Mouse (Mus musculus) intestine, embryonic 16.5 days (tissue): ENCODE results near the gene Klhl29. TPM values are rescaled to one million over a fixed set of nuclear protein-coding genes. Genes with fewer than 3 reads are reported as not detected.
A peak's percentile ranks its signal among the peaks of the same experiment; 100 is the strongest.

Experiments
- ATAC-seq: fragments of 200-750 bp; cut with Nextera tagmentation; 2 replicates; pipeline ENCODE4 v1.8.0; 2017; ENCODE audit warnings: moderate TSS enrichment, moderate library complexity
- H3K27ac ChIP-seq: fragments of 300-500 bp; sonication (generic); 2 replicates; pipeline ENCODE4 v1.5.1; 2014; ENCODE audit warnings: mild to moderate bottlenecking, low read length
- H3K27me3 ChIP-seq: fragments of 300-500 bp; sonication (generic); replicated peaks from 2 replicates; pipeline ENCODE4 v1.6.1; 2014; ENCODE audit warnings: low read length, control low read depth, mixed read lengths; ENCODE audit not compliant: control insufficient read depth, insufficient read depth
- H3K36me3 ChIP-seq: fragments of 300-500 bp; sonication (generic); 2 replicates; pipeline ENCODE4 v1.6.1; 2014; ENCODE audit warnings: low read length, control low read depth; ENCODE audit not compliant: control insufficient read depth, insufficient read depth
- H3K4me1 ChIP-seq: fragments of 300-500 bp; sonication (generic); 2 replicates; pipeline ENCODE4 v1.6.1; 2014; ENCODE audit warnings: low read length, control low read depth, mixed read lengths; ENCODE audit not compliant: control insufficient read depth, insufficient read depth
- H3K4me2 ChIP-seq: fragments of 300-500 bp; sonication (generic); 2 replicates; pipeline ENCODE4 v1.6.1; 2014; ENCODE audit warnings: low read depth, low read length, control low read depth
- H3K4me3 ChIP-seq: fragments of 300-500 bp; sonication (generic); 2 replicates; pipeline ENCODE4 v1.5.1; 2014; ENCODE audit warnings: mild to moderate bottlenecking, low read length
- H3K9ac ChIP-seq: fragments of 300-500 bp; sonication (generic); 2 replicates; pipeline ENCODE4 v1.6.1; 2014; ENCODE audit warnings: low read depth, low read length
- H3K9me3 ChIP-seq: fragments of 300-500 bp; sonication (generic); 2 replicates; pipeline ENCODE4 v1.6.1; 2016; ENCODE audit warnings: low read length, control low read depth; ENCODE audit not compliant: control insufficient read depth
- WGBS: fragments of 180-500 bp; shearing (Covaris S2); extraction: QIAGEN DNeasy Blood & Tissue Kit; methylation state at CpG from one replicate; pipeline ENCODE4 v1.1.7; 2014; 5-methylcytosine and 5-hydroxymethylcytosine counted together
- polyA plus RNA-seq: library from polyadenylated mRNA; unstranded; fragments of >200 nt; fragmentation: Nextera tagmentation; extraction: Ambion mirVana; gene quantifications from 2 replicates; pipeline ENCODE4 v1.2.1, GENCODE M21; 2015

The Klhl29 gene
- polyA plus RNA-seq, 1 experiment from 2014 or later: 0.37 TPM

DNA sequence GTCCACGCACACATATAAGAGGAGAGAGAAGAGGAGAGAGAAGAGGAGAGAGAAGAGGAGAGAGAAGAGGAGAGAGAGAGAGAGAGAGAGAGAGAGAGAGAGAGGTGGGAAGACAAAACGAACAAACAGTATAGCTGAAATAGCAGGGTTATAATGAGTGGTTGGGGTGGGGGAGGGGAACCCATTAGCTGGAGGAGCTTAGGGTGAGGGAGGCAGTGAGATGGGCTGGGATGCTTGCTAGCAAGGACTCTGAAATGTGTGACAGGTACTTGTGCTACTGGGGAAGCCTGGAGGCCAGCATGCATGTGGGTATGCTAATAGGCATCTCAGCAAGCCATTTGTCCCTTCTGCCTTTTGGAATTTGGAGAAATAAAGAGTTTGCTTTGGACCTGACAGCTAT, 122.9 kb downstream of the Klhl29 start:
- H3K27ac ChIP-seq: no peak overlapping the region
- no peaks in the 10 kb centered on the region for H3K36me3 ChIP-seq
- ATAC-seq: no peak
- H3K27me3 ChIP-seq: no peaks in the 10 kb centered on the region
- H3K4me2 ChIP-seq: no peak overlapping the region
- H3K4me3 ChIP-seq: no peak overlapping the region
- no peak overlapping the region for H3K9ac ChIP-seq
- H3K4me1 ChIP-seq: peaks cover 25% of the 10 kb centered on the region
- no peaks in the 10 kb centered on the region for H3K9me3 ChIP-seq
- 75% methylated on average over 2 of the region's 2 CpGs for WGBS

DNA sequence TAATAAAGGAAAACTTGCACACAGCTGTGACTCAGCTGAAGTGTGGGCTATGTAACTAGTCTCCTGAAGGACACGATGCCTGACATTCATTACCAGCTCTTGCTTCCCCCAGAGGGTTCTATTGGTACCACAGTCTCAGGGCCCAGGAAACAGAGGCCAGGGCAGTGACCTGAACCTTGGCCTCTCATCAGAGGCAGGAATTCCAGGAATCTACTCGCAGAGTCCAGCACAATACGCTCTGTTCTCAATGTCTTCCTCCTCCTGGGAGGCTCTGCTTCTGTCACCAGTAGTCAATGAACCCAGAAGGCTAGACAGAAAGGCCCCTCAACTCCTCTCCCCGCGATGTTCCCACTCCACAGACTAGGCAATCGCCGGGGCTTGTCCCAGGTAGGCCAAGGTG, 125.4 kb downstream of the Klhl29 start:
- 54% methylated on average over 7 of the region's 7 CpGs for WGBS
- H3K36me3 ChIP-seq: no peaks in the 10 kb centered on the region
- peaks cover 19% of the 10 kb centered on the region for H3K4me1 ChIP-seq
- no peak overlapping the region for H3K9ac ChIP-seq
- H3K4me3 ChIP-seq: no peak overlapping the region
- no peak overlapping the region for H3K4me2 ChIP-seq
- no peaks in the 10 kb centered on the region for H3K9me3 ChIP-seq
- H3K27me3 ChIP-seq: no peaks in the 10 kb centered on the region
- no peak overlapping the region for H3K27ac ChIP-seq
- peak; percentile 19 for ATAC-seq

DNA sequence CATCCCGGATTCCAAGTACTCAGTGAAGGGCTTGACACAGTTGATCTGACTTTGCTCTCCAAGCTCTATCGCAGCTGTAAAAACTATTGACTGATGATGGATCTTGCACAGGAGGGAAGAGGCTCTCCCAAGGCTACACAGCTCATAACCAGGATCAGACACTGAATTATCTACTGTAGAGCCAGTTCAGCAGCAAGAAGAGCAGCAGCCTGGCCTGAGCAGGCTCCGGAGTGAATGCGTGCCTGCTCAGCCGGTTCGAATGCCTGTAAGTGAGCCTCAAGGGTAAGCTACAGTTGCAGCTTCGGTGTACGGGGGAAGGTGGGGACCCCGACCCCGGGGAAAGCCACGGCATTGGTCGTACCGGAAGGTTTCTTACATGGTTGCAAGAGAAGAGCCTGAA, 126.4 kb downstream of the Klhl29 start:
- H3K9ac ChIP-seq: no peak overlapping the region
- no peak overlapping the region for H3K4me3 ChIP-seq
- WGBS: 90% methylated on average over 13 of the region's 13 CpGs
- H3K9me3 ChIP-seq: no peaks in the 10 kb centered on the region
- no peaks in the 10 kb centered on the region for H3K36me3 ChIP-seq
- H3K27ac ChIP-seq: no peak overlapping the region
- peaks cover 13% of the 10 kb centered on the region for H3K4me1 ChIP-seq
- no peaks in the 10 kb centered on the region for H3K27me3 ChIP-seq
- no peak overlapping the region for H3K4me2 ChIP-seq
- ATAC-seq: no peak

DNA sequence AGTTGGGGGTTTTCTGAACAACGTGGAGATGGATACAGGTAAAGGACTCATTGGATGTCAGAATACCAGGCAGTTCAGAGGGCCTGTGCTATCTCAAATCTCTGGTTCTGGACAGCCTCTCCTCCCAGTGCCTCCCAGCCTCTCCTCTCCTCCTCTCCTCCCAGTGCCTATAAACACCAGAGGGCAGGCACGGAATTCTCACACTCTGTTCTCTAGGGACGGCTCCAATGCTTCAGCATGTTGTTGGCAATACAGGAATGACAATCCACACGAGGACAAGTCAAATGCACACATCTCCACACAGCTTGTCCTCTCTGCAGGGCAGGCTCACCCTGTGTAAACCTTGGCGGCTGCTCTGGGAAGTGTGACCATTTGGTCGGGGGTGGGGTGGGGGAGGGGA, 128.0 kb downstream of the Klhl29 start:
- no peak overlapping the region for H3K4me2 ChIP-seq
- ATAC-seq: peak; percentile 38
- H3K9me3 ChIP-seq: no peaks in the 10 kb centered on the region
- WGBS: 19% methylated on average over 6 of the region's 6 CpGs
- H3K4me3 ChIP-seq: no peak overlapping the region
- H3K4me1 ChIP-seq: peaks cover 4% of the 10 kb centered on the region; the same call in 1 of the 2 replicates
- no peak overlapping the region for H3K27ac ChIP-seq
- no peak overlapping the region for H3K9ac ChIP-seq
- H3K27me3 ChIP-seq: no peaks in the 10 kb centered on the region
- no peaks in the 10 kb centered on the region for H3K36me3 ChIP-seq

DNA sequence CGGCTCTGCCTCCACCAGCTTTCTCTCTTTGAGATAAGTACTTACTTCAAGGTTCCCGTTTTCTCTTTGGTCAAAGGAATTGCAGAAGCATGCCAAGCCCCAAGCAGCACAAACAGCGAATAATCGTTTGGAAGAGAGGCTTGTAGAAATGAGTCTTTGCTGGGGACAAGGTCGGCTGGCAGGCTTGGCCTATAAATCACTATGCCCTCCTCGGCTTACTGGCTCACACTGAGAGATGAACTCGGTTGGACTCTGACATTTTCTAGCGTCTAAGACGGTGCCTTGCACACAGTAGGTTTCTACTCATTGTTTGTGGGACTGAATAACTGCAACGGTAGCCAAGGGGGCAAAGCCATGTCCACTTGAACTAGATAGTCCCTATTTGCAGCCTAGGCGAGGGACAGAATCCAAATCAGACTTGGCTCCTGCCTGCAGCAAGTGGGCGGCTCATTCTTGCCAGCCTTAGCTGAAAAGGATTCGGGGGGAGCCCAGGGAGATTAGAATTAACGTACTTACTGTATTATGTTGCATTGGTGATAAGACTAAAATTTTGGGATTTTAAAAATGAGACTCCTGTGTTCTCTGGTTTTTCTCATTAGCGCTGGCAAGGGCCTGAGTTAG, 128.7 kb downstream of the Klhl29 start:
- Histone ChIP-seq H3K4me2 (no peak overlapping the region), H3K4me1 (peaks cover 4% of the 10 kb centered on the region; the same call in 1 of the 2 replicates), H3K36me3 (no peaks in the 10 kb centered on the region), H3K27ac (no peak overlapping the region), H3K4me3 (no peak overlapping the region), H3K9me3 (no peaks in the 10 kb centered on the region), H3K9ac (no peak overlapping the region), H3K27me3 (no peaks in the 10 kb centered on the region)
- no peak for ATAC-seq
- 59% methylated on average over 15 of the region's 15 CpGs for WGBS

DNA sequence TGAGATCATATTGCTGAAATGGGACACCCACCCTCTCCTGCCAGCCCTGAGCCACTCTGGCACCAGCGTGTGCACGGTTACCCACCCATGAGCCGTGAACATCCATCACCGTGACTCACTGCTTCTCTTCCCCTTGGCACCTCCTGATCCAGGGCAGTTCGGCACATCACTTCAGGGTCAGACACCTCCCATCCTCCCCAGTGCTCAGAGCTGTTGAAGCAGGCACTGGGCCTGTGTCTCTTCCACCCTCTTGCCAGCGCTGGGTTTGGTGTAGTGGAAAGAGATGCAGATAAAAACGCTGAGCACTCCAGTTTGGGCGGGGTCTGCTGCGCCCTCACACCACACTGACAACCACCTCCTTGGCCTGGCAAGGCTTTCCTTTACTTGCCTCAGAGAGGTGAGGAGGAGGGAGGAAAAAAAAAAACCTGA, 129.3 kb downstream of the Klhl29 start:
- Histone ChIP-seq H3K27me3 (no peaks in the 10 kb centered on the region), H3K9ac (no peak overlapping the region), H3K4me1 (peaks cover 4% of the 10 kb centered on the region; the same call in 1 of the 2 replicates), H3K27ac (no peak overlapping the region), H3K36me3 (no peaks in the 10 kb centered on the region), H3K4me2 (no peak overlapping the region), H3K9me3 (no peaks in the 10 kb centered on the region), H3K4me3 (no peak overlapping the region)
- no peak for ATAC-seq
- WGBS: 76% methylated on average over 9 of the region's 9 CpGs

DNA sequence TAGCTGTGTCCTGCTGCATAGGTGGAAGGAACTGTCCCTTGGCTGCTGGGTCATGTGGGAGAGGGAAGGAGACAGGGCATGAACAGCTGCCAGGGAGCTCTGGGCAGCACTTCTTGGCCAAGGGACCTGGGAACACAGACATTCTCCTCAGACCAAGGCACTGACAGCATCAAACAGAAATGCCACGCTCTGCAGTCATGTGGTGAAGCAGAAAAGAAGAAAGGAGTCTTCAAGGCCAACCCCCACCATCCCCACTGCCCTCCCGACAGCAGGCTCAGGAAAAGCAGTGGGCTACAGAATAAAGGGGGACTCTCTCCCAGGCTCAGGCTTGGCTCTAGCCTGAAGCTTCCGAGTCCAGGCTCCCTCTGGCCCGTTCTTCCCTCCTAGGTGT, 130.3 kb downstream of the Klhl29 start:
- Histone ChIP-seq H3K9ac (no peak overlapping the region), H3K27ac (no peak overlapping the region), H3K4me3 (no peak overlapping the region), H3K4me2 (no peak overlapping the region), H3K4me1 (peaks cover 4% of the 10 kb centered on the region; the same call in 1 of the 2 replicates), H3K36me3 (no peaks in the 10 kb centered on the region), H3K27me3 (no peaks in the 10 kb centered on the region), H3K9me3 (no peaks in the 10 kb centered on the region)
- WGBS: 78% methylated on average over 4 of the region's 4 CpGs
- no peak for ATAC-seq

DNA sequence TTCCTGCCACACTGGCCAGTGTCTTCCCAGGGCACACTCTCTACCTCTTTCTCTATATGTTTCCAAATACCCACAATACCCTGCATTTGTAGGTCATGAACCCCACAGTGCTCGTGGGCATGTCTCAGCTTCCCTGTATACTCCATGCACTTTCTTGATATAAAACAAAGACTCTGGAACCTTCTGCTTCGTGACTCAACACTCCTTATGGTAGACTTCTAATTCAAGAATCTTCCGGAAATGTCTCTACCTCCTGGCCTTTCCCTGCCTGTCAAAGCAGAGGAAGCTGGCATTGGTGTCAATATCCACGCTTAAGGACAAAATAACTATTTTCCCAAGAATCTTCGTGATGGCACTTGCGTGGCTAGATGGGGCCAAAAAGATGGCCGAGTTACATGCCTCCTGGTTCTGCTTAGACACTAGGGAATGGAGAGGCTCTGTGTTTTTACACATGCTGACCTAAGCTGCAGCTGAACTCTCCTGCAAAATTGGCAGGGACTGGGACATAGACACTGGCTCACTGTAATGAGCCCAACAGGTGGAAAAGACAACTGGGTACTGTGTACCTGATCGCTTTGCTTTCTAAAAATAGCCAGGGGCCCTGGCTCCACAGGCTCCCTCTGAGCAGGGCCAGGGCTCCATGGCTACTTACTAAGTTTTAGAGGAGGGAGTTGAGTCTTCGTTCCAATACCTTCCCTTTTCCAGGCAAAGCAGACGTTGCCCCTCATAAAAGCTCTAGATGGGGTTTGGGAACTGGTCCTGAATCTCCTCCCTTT, 130.9 kb downstream of the Klhl29 start:
- Histone ChIP-seq H3K4me2 (no peak overlapping the region), H3K4me1 (peaks cover 7% of the 10 kb centered on the region; the same call in 1 of the 2 replicates), H3K4me3 (no peak overlapping the region), H3K27ac (no peak overlapping the region), H3K27me3 (no peaks in the 10 kb centered on the region), H3K9ac (no peak overlapping the region), H3K9me3 (no peaks in the 10 kb centered on the region), H3K36me3 (no peaks in the 10 kb centered on the region)
- no peak for ATAC-seq
- WGBS: 83% methylated on average over 10 of the region's 10 CpGs

DNA sequence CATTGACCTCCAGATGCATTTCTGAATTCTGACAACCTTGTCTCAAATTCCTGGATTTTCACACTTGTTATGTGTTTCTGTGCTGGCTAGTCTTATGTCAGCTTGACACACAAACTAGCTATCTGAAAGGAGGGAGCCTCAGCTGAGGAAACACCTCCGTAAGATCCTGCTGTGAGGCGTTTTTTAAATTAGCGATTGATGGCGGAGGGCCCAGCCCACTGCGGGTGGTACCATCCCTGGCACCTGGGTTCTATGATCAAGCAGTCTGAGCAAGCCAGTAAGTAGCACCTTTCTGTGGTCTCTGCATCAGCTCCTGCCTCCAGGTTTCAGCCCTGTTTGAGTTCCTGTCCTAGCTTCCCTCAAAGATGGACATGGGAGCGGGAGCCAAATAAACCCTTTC, 131.6 kb downstream of the Klhl29 start:
- Histone ChIP-seq H3K27ac (no peak overlapping the region), H3K27me3 (no peaks in the 10 kb centered on the region), H3K4me3 (no peak overlapping the region), H3K4me1 (peaks cover 7% of the 10 kb centered on the region; the same call in 1 of the 2 replicates), H3K9ac (no peak overlapping the region), H3K4me2 (no peak overlapping the region), H3K36me3 (no peaks in the 10 kb centered on the region), H3K9me3 (no peaks in the 10 kb centered on the region)
- no peak for ATAC-seq
- 83% methylated on average over 6 of the region's 6 CpGs for WGBS
